Mouse (Mus musculus): ENCODE measurements around the gene Tmem144. TPM values are rescaled to one million over a fixed set of nuclear protein-coding genes. Genes with fewer than 3 reads are reported as not detected.

Gene Tmem144
- total and polyA plus RNA-seq, 2 experiments from 2014 or later: 2.6 to 3.2 TPM

DNA sequence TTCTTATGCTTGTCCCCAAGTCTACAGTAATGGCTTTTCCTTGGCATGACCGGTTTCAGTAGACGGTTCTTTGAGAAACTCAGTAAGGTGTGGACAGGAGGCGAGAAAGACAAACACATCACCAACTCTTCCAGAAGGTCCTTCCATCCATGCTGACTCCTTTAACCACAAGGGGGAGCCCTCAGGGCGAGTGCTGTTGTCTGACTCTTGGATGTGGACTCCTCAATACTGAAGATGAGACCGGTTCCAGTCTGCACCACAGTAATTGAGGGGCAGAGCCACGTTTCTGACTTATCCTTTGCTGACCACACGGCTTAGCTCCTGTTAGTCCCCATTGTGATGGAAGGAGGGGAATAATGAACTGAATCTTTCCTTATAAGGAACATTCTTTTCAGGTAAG lies 30.5 kb upstream of the Tmem144 start:
- Histone ChIP-seq H3K27ac (no peak overlapping the region), H3K4me2 (ENCODE audit: low read depth, low read length) (no peak overlapping the region), H3K9ac (replicated peaks; ENCODE audit: low read length) (no peak overlapping the region), H3K9me3 (ENCODE audit: low read length) (no peaks in the 10 kb centered on the region), H3K4me1 (ENCODE audit: insufficient read depth, low read length) (0 out of 2 replicates have a peak, but pooled peaks cover 8% of the 10 kb centered on the region), H3K27me3 (ENCODE audit: insufficient read depth, low read length) (no peaks in the 10 kb centered on the region), H3K4me3 (ENCODE audit: low read length) (no peak overlapping the region), H3K36me3 (ENCODE audit: insufficient read depth, low read length) (no peaks in the 10 kb centered on the region)
- no peak for ATAC-seq
- peak; percentile 79 for TF ChIP-seq CTCF (IDR thresholded peaks at IDR 0.05; ENCODE audit: low read depth)
- DNase-seq (ENCODE audit: low spot score): peak; percentile 65
- 46% methylated on average over 7 of the region's 7 CpGs for WGBS

DNA sequence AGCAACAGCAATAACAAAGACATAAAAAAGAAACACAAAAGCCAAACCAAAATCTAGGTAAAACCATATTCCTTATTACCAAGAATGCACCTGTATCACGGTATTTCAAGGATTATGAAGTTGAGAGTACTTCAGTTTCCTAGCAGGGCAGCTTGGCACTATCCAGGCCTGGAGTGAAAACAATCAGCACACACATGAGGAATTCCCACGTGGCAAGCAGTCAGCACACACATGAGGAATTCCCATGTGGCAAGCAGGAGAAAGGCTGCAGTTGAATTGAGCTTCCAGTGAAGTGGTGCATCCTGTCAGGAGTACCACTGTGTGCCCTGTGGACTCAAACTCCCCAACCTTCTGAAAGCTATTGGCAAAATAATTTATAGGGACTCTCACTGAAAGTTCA lies 29.1 kb upstream of the Tmem144 start:
- no peaks in the 10 kb centered on the region for H3K9me3 ChIP-seq (ENCODE audit: low read length)
- DNase-seq (ENCODE audit: low spot score): no peak
- no peak for TF ChIP-seq CTCF (IDR thresholded peaks at IDR 0.05; ENCODE audit: low read depth)
- WGBS: 66% methylated on average over 2 of the region's 2 CpGs
- no peaks in the 10 kb centered on the region for H3K36me3 ChIP-seq (ENCODE audit: insufficient read depth, low read length)
- H3K9ac ChIP-seq (replicated peaks; ENCODE audit: low read length): no peak overlapping the region
- no peak overlapping the region for H3K4me3 ChIP-seq (ENCODE audit: low read length)
- H3K27me3 ChIP-seq (ENCODE audit: insufficient read depth, low read length): no peaks in the 10 kb centered on the region
- H3K4me1 ChIP-seq (ENCODE audit: insufficient read depth, low read length): no peaks in the 10 kb centered on the region
- no peak for ATAC-seq
- H3K27ac ChIP-seq: no peak overlapping the region
- H3K4me2 ChIP-seq (ENCODE audit: low read depth, low read length): no peak overlapping the region

DNA sequence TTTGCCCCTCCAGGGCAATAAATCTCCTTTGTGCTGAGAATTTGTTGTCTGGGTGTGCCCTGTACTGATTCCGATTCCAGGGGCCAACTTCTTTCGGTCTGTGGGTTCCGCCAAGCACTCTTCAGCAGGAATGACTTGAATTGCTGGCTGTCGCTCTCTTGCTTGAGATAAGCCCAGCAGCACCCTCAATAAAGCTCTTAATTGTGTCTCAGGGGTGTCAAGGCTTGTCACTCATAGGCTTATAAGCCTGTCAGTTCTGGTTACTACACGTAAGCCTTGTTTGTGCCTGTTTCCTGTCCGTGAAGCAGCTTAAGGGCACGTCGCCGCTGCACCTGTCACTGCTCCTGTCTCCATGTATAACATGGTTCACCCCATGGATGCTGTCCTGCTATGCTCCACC lies 26.7 kb upstream of the Tmem144 start:
- ATAC-seq: no peak
- no peak for TF ChIP-seq CTCF (IDR thresholded peaks at IDR 0.05; ENCODE audit: low read depth)
- DNase-seq (ENCODE audit: low spot score): no peak
- 59% methylated on average over 9 of the region's 9 CpGs for whole genome bisulfite sequencing
- Histone ChIP-seq H3K4me1 (ENCODE audit: insufficient read depth, low read length) (no peaks in the 10 kb centered on the region), H3K4me2 (ENCODE audit: low read depth, low read length) (no peak overlapping the region), H3K9me3 (ENCODE audit: low read length) (no peaks in the 10 kb centered on the region), H3K36me3 (ENCODE audit: insufficient read depth, low read length) (no peaks in the 10 kb centered on the region), H3K27me3 (ENCODE audit: insufficient read depth, low read length) (no peaks in the 10 kb centered on the region), H3K27ac (no peak overlapping the region), H3K9ac (replicated peaks; ENCODE audit: low read length) (no peak overlapping the region), H3K4me3 (ENCODE audit: low read length) (no peak overlapping the region)

- Histone ChIP-seq H3K4me3 (ENCODE audit: low read length) (no peak overlapping the region), H3K9me3 (ENCODE audit: low read length) (no peaks in the 10 kb centered on the region), H3K27me3 (ENCODE audit: insufficient read depth, low read length) (no peaks in the 10 kb centered on the region), H3K4me2 (ENCODE audit: low read depth, low read length) (no peak overlapping the region), H3K36me3 (ENCODE audit: insufficient read depth, low read length) (no peaks in the 10 kb centered on the region), H3K4me1 (ENCODE audit: insufficient read depth, low read length) (no peaks in the 10 kb centered on the region), H3K27ac (no peak overlapping the region), H3K9ac (replicated peaks; ENCODE audit: low read length) (no peak overlapping the region)
- no peak for TF ChIP-seq CTCF (IDR thresholded peaks at IDR 0.05; ENCODE audit: low read depth)
- whole genome bisulfite sequencing: 73% methylated on average over 3 of the region's 3 CpGs
- DNase-seq (ENCODE audit: low spot score): no peak
- ATAC-seq: no peak
These were observed 25.8 kb upstream of the Tmem144 start for GRCm38 (mm10) chr3:79878350-79878749.

DNA sequence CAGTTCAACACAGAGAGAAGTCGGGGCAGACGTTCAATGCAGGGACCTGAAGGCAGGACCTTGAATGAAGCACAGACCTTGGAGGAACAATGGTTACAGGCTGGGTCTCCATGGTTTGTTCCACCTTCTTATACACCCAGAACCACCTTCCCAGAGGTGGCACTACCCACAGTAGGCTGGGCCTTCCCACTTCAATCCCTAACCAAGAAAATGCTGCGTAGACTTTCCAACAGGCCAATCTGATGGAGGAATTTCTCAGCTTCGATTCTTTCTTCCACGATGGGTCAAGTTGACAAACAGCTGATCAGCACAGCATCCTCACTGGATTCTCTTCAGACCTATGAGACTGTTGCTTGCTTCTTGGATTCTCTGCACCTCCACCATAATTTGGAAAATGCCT lies 22.9 kb upstream of the Tmem144 start:
- Histone ChIP-seq H3K27ac (no peak overlapping the region), H3K9me3 (ENCODE audit: low read length) (no peaks in the 10 kb centered on the region), H3K9ac (replicated peaks; ENCODE audit: low read length) (no peak overlapping the region), H3K4me3 (ENCODE audit: low read length) (no peak overlapping the region), H3K27me3 (ENCODE audit: insufficient read depth, low read length) (no peaks in the 10 kb centered on the region), H3K4me2 (ENCODE audit: low read depth, low read length) (no peak overlapping the region), H3K36me3 (ENCODE audit: insufficient read depth, low read length) (no peaks in the 10 kb centered on the region), H3K4me1 (ENCODE audit: insufficient read depth, low read length) (no peaks in the 10 kb centered on the region)
- no peak for ATAC-seq
- 96% methylated on average over 5 of the region's 5 CpGs for WGBS
- no peak for TF ChIP-seq CTCF (IDR thresholded peaks at IDR 0.05; ENCODE audit: low read depth)
- DNase-seq (ENCODE audit: low spot score): no peak

GRCm38 (mm10) chr3:79867121-79867709 lies 14.6 kb upstream of the Tmem144 start:
- DNase-seq (ENCODE audit: low spot score) (peak; percentile 85), ATAC-seq (peak; percentile 83)
- Histone ChIP-seq H3K9ac (replicated peaks; ENCODE audit: low read length) (no peak overlapping the region), H3K4me3 (ENCODE audit: low read length) (no peak overlapping the region), H3K36me3 (ENCODE audit: insufficient read depth, low read length) (no peaks in the 10 kb centered on the region), H3K4me1 (ENCODE audit: insufficient read depth, low read length) (peaks cover 5% of the 10 kb centered on the region; the same call in 1 of the 2 replicates), H3K4me2 (ENCODE audit: low read depth, low read length) (no peak overlapping the region), H3K27ac (peak overlapping the region; percentile 65), H3K27me3 (ENCODE audit: insufficient read depth, low read length) (no peaks in the 10 kb centered on the region), H3K9me3 (ENCODE audit: low read length) (no peaks in the 10 kb centered on the region)
- no peak for TF ChIP-seq CTCF (IDR thresholded peaks at IDR 0.05; ENCODE audit: low read depth)
- 20% methylated on average over 1 of the region's 1 CpGs for WGBS

GRCm38 (mm10) chr3:79866526-79866925 lies 14.0 kb upstream of the Tmem144 start:
- peaks cover 5% of the 10 kb centered on the region; the same call in 1 of the 2 replicates for H3K4me1 ChIP-seq (ENCODE audit: insufficient read depth, low read length)
- TF ChIP-seq CTCF (IDR thresholded peaks at IDR 0.05; ENCODE audit: low read depth): peak; percentile 35
- no peak overlapping the region for H3K4me2 ChIP-seq (ENCODE audit: low read depth, low read length)
- no peaks in the 10 kb centered on the region for H3K9me3 ChIP-seq (ENCODE audit: low read length)
- peak; percentile 67 for ATAC-seq
- H3K27me3 ChIP-seq (ENCODE audit: insufficient read depth, low read length): no peaks in the 10 kb centered on the region
- H3K27ac ChIP-seq: peak overlapping the region; percentile 65
- H3K4me3 ChIP-seq (ENCODE audit: low read length): no peak overlapping the region
- H3K36me3 ChIP-seq (ENCODE audit: insufficient read depth, low read length): no peaks in the 10 kb centered on the region
- no peak overlapping the region for H3K9ac ChIP-seq (replicated peaks; ENCODE audit: low read length)
- peak; percentile 49 for DNase-seq (ENCODE audit: low spot score)
- WGBS: 65% methylated on average over 9 of the region's 9 CpGs
